Mouse (Mus musculus): ENCODE results near the gene Fgfr3. TPM values are rescaled to one million over a fixed set of nuclear protein-coding genes. Genes with fewer than 3 reads are reported as not detected.

Fgfr3 gene
- not detected in 2 replicates for total RNA-seq (2017)

DNA sequence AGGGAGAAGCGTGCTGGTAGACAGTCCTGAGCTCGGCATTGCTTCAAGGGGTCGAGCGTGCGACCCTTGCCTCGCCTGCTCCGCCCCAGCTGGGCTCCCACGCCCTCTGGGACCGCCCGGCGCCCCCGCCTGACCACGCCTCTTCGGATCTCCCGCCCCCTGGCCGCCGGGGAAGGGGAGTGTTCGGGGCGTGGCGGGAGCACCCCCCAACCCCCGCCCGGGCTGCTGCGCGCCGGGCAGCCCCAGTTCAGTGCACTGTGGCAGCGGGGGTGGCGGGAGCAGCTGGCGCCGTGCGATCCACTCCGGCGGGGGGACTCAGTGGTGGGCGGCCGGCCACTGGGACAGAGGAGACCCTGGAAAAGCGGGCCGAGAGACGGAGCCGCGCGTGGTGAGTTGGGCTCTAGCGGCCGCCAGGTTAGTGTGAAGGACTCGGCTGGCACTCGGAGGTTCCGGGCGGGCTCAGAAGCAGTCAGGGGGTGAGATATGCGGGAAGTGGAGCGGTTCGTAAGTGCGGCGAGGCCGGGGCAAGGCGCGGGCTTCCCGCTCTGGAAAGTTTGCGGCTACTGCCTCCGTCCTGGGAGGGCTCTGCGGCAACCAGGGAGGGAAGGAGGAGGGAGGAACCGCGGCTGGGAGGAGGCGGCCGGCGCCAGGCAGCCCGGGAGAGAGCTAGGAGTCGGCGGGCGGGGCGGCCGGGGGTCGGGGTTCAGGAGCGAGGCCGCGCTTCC is at the start of gene Fgfr3:
TSS of gene Fgfr3 (plus strand) at position 134 of the 725 bp plus-strand sequence.
- no peak for ATAC-seq (ENCODE audit: extremely low read depth, insufficient number of reproducible peaks, low FRiP score, poor library complexity, severe bottlenecking)

DNA sequence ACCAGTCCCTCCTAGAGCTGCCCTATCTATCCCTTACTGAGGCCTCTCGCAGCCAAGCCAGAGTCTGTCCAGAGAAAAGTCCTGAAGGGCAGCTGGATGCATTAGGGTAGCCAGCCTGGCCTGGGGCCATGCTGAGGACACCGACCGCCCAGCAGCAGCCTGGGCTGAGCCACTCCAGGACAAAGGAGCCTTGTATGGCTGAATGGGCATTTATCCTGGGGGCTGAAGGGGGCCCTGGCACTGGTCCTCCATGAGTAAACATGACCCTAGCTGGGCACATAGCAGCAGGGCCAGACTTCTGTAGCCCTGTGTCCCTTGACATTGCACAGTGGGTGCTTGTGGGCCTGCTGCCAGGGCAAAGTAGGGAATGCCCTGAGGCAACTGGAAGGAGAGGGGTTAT is 47.0 kb upstream of the Fgfr3 start:
- ATAC-seq (ENCODE audit: extremely low read depth, insufficient number of reproducible peaks, low FRiP score, poor library complexity, severe bottlenecking), result no peak

DNA sequence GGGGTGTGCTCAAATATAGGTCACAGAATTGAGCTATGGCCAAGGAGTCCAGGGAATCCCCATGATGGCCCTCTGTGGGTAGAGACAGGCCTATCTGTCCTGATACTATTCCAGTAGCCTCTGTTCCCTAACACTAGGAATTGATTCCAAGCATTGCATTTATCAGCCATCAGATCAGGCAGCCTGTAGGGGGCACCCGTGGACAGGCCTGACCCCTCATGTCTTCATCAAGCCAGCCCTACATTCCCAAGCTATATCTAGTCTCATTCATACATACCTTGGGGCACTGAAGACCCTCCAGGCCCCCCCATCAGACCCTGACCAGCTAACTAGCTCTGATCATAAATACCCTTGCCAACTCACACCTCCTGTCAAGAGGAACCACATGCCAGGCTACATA is 45.5 kb upstream of the Fgfr3 start:
- no peak for ATAC-seq (ENCODE audit: extremely low read depth, insufficient number of reproducible peaks, low FRiP score, poor library complexity, severe bottlenecking)

DNA sequence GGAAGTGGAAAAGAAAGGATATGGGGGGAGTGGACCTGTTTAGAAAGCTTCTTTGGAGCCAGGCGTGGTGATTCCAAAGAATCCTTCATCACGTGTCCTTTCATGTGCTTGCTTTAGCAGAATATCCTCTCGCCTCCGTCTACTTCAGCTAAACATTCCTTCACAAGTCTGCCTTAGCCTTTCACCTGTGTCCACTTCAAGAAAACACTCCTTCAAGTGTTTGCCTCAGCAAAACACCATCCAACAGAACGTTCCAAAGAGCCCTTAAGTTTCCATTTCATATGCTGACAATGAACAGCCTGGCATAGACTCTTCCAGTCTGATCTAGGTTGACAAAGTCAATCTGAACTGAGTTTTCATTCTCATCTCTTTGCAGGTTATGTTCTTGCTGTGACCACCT is 43.2 kb upstream of the Fgfr3 start:
- ATAC-seq (ENCODE audit: extremely low read depth, insufficient number of reproducible peaks, low FRiP score, poor library complexity, severe bottlenecking), result no peak

DNA sequence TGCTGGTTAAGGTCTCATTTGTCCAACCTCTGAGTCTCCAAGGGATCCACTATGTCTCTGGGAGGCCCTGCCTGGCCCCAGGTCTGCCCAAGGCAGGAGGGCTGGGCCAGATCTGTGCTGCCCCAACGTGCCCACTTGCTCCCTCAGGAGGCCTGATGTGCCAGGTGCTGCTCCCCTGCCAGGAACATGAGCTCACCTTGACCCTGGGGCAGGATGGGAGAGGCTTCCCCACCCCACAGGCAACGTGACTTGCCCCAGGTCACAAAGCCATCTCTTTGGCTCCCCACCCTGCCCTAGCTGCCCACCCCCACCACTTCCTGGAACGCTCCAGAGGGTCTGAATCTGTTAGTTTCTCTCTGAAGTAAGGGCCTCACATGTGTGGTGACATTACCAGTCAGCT is 40.4 kb upstream of the Fgfr3 start:
- ATAC-seq (ENCODE audit: extremely low read depth, insufficient number of reproducible peaks, low FRiP score, poor library complexity, severe bottlenecking), result no peak

DNA sequence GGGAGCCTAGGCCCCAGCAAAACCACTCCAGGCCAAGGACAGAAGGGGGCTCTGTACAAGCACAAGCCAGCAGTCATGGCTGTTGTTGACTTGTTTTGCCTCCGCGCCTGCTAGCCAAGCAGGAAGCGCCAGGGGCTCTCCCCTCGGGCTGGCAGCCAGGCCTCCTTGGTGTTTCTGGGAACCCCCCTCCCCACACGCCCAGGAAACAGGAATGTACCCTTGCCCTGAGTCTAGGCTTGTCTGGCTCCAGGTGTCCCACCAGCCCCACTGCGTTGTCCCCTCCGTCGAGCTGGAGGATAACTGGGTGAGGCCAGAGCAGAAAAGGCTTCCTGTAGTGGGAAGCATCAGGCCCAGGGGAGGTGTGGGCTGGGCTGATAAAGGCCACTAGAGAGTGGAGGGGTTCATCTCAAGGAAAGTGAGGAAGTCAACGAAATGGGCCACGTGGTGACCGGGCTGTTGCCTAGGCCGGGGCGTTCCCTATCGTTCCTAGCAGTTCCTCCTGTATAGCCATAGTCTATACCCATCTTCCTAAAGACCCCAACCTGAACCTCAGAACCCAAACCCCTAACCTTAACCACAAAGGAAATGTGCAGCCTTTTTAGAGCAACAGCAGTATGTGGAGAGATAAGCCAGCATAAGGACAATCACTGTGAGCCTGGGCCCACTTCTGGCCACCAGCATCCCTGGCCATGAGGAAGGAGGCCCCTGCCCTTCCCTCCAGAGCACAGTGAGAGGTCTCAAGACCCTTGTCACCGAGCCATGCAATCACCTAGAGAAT is 39.7 kb upstream of the Fgfr3 start:
- no peak for ATAC-seq (ENCODE audit: extremely low read depth, insufficient number of reproducible peaks, low FRiP score, poor library complexity, severe bottlenecking)

DNA sequence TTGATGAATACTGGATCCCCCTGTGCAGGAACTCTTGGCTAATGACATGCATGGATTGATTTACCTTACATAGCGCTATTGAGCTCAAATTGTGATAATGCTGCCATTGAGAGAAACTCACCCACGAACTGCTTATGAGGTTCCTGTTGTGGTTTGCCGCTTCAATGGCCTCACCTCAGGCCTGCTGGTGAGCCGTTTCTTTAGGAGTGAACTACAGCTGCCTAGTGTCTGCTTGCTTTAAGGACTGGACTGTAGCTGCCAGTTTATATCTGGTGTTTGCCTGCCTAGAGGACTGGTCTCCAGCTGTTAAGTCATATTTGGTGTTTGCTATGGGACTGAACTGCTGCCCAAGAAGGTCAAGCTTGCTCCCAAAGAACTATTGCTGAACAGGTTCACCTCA is 38.5 kb upstream of the Fgfr3 start:
- ATAC-seq (ENCODE audit: extremely low read depth, insufficient number of reproducible peaks, low FRiP score, poor library complexity, severe bottlenecking), result no peak

DNA sequence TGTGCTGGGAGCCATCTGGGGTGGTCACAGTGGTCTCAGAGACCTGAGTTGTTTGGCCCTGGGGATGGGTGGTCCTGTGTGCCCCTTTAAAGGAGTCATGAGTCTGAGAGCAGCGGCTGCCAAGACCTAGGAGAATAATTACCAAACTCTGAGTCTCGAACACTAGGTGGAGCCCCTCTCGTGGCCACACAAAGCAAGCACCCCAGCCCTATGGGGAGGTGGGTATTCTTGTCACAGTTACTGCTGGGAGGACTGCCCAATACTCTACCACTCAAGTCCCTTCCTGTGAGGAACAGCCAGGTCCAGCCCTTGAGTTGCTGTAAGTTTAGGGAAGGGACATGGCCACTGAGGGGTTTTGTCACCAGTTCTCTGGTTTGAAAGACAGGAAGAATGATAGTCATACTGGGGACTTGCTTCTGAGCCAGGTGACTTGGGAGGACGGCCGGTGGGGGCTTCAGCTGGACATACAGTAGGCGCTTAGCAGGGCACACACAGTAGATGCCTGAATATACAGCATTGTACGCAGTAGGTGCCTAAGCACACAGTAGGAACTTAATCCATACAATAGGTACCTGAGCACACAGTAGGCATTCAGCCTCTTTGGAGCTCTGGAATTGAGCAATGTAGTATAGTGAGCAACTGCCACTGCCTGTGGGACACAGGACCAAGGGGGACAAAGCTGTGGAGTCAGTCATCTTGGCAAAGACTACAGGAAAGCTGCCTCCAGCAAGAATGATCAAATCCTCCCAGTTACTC is 37.4 kb upstream of the Fgfr3 start:
- no peak for ATAC-seq (ENCODE audit: extremely low read depth, insufficient number of reproducible peaks, low FRiP score, poor library complexity, severe bottlenecking)

DNA sequence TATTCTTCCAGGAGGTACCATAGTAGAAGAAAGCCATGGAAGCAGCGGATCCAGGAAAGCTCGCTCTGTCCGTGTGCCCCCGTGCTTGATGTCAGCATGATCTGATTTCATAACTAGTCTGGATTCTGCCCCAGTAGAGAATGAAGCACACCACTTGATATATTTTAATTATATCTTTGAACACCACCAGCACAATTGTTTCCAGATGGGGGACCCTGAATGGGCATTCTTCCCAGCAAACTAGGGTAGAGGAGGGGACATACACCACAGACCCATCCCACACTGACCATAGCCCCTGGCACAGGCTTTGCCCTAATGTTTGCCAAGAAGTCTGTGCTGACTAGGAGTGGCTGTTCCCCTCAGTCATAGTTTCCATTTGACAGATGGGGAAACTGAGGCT is 36.5 kb upstream of the Fgfr3 start:
- no peak for ATAC-seq (ENCODE audit: extremely low read depth, insufficient number of reproducible peaks, low FRiP score, poor library complexity, severe bottlenecking)

DNA sequence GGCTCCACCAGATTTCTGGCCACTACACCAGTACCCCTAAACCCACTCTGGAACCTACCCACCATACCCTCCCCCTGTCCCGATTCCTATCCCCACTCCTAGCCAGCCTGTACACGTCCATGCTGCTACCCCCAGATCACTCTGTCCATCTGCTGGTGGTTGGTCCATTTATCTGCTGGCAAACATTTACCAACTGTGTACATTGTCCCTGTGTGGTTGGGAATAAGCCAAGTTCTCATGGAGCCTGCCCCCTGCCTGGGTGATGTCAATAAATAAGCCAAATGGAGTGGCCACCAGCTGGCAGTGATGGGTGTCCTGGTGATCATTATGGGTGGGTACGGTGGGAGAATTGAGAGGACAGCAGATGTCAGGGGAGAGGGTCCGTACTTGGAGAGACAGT is 34.3 kb upstream of the Fgfr3 start:
- no peak for ATAC-seq (ENCODE audit: extremely low read depth, insufficient number of reproducible peaks, low FRiP score, poor library complexity, severe bottlenecking)

DNA sequence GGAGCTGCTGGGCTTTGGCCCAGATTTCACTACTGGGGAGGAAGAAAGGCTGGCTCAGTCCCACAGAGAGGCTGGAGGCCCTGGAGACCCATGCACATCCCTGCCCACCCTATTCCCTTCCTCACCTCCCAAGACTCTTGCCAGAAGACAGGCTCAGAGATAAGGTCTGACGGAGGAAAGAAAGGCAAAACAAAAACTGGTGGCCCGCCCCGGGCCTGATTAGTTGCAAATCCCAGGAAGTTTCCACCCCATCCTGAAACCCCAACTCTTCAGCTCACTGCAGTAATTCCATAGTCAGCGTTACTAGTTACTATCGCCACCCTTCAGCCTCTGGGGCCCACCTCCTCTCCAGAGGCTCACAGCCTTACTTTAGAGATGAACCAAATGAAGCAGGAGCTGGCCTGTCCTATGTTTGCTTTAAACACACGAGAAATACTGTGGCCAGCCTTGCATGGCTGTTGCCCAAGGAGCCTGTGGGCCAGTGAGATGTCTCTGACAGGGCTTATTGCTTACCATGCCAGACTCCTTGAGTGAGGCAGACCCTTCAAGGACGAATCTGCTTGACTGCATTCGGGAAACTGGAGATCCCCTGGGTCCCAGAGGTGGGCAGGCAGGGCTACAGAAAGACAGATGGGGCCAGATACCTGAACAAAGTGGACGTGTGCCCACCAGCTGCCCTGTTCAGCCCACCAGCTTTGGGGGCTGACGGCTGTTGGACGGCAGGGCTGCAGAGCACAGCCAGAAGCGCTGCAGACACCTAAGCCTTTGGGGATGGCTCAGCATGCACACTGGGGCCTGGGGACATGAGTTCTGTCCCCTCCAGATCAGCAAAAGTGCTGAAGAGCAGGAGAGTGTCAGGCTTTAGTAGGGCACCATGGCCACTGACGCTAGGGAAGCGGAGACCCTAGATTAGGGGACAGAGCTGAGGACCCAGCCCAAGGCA is 32.9 kb upstream of the Fgfr3 start:
- no peak for ATAC-seq (ENCODE audit: extremely low read depth, insufficient number of reproducible peaks, low FRiP score, poor library complexity, severe bottlenecking)

DNA sequence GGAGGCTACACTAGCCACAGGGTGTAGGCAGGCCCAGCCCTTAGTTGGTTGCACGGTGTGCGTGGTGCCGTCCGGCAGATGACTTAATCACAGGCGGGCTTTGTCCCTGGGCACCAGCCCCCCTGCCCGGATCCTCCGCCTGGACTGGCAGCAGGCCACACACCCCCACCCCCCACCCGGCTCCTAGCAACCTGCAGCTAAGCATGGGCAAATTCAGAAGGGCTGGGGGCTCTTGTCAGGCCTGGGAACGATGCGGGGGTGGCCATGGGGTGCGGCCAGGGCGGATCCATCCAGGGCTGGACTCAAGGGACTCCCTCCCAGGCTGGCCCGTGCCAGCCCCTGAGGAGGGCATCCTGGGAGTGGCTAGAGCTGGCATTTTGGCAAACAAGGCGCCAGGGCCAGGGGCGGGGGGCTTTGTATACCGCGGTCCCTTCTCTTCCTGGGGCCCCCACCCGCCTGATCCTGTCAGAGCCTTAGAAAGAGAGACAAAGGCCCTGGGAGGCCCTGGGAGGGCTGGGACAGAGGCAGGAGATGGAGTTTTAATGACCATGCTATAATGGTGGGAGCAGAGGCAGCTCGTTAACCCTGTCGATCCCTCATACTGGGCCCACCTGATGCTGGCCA is 32.1 kb upstream of the Fgfr3 start:
- ATAC-seq (ENCODE audit: extremely low read depth, insufficient number of reproducible peaks, low FRiP score, poor library complexity, severe bottlenecking), result no peak

DNA sequence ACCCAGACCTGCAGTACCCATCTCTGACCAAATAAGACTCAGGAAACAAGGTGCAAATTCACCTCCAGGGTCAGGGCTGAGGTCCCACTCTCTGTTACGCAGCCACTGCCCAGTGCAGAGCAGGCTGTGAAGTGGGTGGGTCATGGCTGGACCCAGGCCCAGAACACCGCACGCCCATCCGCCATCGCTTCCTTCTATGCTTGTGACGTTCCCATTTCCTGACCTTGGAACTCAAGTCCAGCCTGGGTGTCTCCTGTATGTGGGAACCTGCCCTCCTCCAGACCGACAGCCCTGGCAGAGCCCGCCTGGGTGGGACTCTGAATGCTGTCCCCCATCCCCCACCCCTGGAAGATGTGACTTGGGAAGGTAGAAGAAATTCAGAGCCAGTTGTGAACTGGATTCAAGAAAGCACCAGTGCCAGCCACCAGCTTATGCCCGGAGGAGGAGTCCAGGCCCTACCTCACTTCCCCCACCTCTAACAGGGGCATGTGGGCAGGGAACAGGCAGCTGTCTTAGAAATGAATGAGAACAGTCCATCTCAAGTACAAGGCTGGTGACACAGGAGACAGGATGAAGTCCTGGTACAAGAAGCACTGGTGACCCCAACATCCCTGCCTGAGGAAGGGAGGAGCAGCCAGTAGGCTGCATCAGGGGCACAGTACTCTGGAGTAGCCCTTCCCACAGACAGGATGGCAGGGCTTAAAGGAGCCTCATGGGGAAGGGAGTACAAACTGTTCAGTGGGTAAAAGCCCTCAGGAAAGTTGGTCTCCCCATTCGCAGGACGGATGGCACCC is 31.4 kb upstream of the Fgfr3 start:
- no peak for ATAC-seq (ENCODE audit: extremely low read depth, insufficient number of reproducible peaks, low FRiP score, poor library complexity, severe bottlenecking)

DNA sequence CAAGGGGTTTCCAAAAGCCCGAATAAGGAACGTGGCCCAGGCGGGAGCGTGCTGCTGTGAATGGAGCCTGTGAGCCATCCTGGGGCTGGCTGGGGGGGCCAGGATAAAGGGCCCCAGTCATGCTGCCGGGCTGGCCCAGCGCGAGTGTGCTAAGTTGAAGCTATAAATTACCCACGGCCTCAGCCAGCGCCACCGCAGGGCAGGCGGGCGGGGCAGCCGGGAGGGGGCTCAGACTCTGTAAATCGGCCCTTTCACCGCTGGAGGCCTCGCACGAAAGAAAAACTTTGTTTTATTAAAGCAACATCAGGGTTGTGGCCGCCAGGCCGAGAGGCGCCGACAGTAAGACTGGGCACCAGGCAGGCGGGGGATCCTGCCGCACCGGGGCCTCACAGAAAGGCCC is 29.1 kb upstream of the Fgfr3 start:
- no peak for ATAC-seq (ENCODE audit: extremely low read depth, insufficient number of reproducible peaks, low FRiP score, poor library complexity, severe bottlenecking)

DNA sequence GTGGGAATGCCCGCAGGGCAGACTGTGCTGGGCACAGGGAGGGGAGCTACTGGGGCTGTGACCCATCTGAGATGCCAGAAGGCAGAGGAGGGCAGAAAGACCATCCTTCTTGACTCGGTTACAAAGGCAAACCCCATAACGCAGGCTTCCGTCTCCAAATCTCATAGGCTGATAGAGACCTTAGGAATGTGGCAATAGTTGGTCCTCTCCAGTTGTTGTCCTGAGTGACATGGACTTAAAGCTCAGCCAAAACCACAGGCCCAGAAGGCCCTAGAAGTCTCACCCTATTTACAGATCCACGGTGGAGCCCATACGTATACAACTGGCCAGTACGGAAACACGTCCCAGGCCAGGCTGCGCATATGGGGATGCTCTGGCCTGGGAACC is 27.0 kb upstream of the Fgfr3 start:
- no peak for ATAC-seq (ENCODE audit: extremely low read depth, insufficient number of reproducible peaks, low FRiP score, poor library complexity, severe bottlenecking)

DNA sequence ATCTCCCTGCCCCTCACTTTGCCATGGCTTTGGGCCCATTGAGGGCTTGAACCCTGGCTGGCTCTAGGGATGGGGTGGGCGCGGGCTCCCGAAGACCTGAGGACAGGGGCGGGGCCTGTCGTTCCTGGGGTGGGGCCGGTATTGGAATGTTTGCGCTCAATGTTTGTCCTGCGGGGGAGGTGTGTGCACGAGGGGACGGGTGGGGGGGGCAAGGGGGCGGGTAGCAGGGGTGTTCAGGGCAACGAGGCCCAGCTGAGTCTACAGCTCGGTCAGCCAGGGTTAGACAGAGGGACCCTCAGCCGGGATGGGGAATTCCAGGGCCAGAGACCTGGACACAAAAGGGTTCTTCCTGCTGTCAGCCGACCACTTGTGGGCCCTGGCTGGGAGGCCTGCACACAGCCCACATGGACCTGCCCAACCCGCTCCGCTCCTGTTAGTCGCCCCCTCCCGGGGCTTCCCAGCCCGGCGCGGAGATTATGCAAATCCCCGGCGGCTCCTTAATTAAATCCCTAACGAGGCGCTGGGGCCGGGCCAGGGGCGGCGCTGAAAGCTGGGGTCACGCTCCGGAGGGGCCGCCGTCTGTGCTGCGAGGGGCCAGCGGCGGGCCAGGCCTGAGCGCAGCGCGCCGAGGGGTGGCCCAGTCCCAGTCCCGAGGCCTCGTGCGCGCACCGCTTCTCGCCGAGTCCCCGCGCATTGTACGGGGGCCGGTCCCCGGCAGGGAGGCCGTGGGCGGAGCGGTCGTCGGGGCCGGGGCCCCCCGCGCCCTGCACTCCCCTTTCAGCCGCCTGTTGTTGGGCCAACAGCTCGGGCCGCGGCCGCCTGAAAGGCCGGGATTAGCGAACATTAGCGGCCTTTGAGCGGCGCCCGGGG is 26.4 kb upstream of the Fgfr3 start:
- ATAC-seq (ENCODE audit: extremely low read depth, insufficient number of reproducible peaks, low FRiP score, poor library complexity, severe bottlenecking), result no peak

DNA sequence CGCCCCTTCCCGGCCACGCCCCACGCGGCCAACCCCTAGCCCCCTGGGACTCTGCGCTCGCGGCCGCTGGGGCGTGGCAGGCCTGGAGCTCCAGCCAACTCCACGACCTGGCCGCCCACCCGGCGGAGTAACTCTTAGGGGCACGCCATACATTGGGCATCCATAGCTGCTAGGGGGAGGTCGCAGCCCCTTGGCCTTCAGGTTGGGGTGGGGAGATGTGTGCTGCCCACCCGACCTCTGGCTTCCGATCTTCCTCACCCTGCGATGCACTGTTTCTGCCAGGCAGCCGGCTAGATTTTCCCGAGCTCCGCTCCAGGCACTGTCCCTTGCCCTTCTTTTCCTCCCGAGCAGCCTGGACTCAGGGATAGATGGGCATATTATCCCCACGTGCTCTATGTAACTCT is 25.8 kb upstream of the Fgfr3 start:
- no peak for ATAC-seq (ENCODE audit: extremely low read depth, insufficient number of reproducible peaks, low FRiP score, poor library complexity, severe bottlenecking)
